Mouse (Mus musculus): ENCODE measurements at regions not wholly inside any gene's neighbourhood (a gene's known extent, or its start where the extent isn't known, plus 50 kb on each side); places are given as distances from the start of the nearest gene placed in this dataset.
A peak's percentile ranks its signal among the peaks of the same experiment; 100 is the strongest.

DNA sequence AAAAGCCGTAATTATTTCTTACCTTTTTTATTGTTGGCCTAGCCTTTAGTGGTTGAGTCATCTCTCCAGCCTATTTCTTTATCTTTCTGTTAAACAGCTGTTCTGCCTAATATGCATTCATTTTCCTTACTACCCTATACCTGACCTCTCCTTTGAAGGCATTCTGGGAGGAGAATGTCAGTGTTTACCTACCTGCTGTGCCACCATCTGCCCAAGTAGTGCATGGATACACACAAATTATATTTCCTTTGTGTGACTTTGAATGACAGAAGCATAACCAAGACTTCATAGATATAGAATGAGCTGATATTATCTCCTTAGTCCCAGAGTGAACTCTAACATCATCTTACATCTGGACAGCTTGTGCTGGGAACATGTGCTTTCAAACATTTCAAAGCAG lies 293.5 kb upstream of the Tom1l1 start:
- no peak for DNase-seq
- no peak for ATAC-seq
- Histone ChIP-seq H3K4me3 (ENCODE audit: low read depth, low read length) (no peak overlapping the region), H3K27me3 (ENCODE audit: insufficient read depth, low read length) (no peaks in the 10 kb centered on the region), H3K9me3 (ENCODE audit: low read length) (no peaks in the 10 kb centered on the region), H3K9ac (no peak overlapping the region), H3K27ac (ENCODE audit: low read depth, low read length) (no peak overlapping the region), H3K36me3 (ENCODE audit: insufficient read depth) (no peaks in the 10 kb centered on the region), H3K4me1 (ENCODE audit: insufficient read depth) (no peaks in the 10 kb centered on the region), H3K4me2 (ENCODE audit: low read depth) (no peak overlapping the region)
- TF ChIP-seq CTCF (IDR thresholded peaks at IDR 0.05; ENCODE audit: low read depth): no peak
- WGBS: 97% methylated on average over 1 of the region's 1 CpGs

DNA sequence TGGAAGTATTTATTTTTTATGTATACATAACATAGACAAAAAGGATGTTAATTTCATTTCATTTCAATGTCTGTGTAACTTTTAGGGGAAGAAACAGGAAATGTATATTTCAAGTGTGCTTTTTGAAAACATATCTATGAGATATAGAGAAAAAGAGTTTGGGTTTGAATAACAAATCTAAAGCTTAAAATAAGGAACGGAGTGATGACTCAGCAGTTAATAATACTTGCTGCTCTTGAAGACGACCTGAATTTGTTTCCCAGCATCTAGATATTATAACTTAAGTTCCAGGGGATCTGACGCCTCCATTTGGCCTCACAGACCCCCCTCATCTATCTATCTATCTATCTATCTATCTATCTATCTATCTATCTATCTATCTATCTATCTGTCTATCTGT lies 290.1 kb upstream of the Tom1l1 start:
- no peak for ATAC-seq
- TF ChIP-seq CTCF (IDR thresholded peaks at IDR 0.05; ENCODE audit: low read depth): no peak
- no peaks in the 10 kb centered on the region for H3K4me1 ChIP-seq (ENCODE audit: insufficient read depth)
- no peak overlapping the region for H3K9ac ChIP-seq
- H3K9me3 ChIP-seq (ENCODE audit: low read length): no peaks in the 10 kb centered on the region
- 77% methylated on average over 3 of the region's 3 CpGs for WGBS
- no peak overlapping the region for H3K4me2 ChIP-seq (ENCODE audit: low read depth)
- H3K4me3 ChIP-seq (ENCODE audit: low read depth, low read length): no peak overlapping the region
- no peaks in the 10 kb centered on the region for H3K36me3 ChIP-seq (ENCODE audit: insufficient read depth)
- H3K27me3 ChIP-seq (ENCODE audit: insufficient read depth, low read length): no peaks in the 10 kb centered on the region
- no peak overlapping the region for H3K27ac ChIP-seq (ENCODE audit: low read depth, low read length)
- DNase-seq: no peak

DNA sequence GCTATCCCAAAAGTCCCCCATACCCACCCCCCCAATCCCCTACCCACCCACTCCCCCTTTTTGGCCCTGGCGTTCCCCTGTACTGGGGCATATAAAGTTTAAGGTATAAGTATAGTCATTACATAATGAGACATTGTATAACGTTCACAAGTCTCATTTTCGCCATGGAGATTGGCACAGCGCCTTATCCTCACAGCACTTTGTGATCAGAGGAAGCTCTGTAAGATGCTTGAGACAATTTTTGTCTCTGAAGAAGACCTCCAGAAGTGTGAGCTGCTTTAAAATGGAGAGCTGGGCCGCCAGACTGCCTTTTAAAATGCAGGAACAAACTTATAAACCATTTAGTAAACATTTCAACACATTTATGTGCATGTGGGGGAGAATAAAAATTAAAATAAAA lies 252.9 kb upstream of the Tom1l1 start:
- Histone ChIP-seq H3K9ac (no peak overlapping the region), H3K36me3 (ENCODE audit: insufficient read depth) (no peaks in the 10 kb centered on the region), H3K4me3 (ENCODE audit: low read depth, low read length) (no peak overlapping the region), H3K27ac (ENCODE audit: low read depth, low read length) (no peak overlapping the region), H3K27me3 (ENCODE audit: insufficient read depth, low read length) (no peaks in the 10 kb centered on the region), H3K4me1 (ENCODE audit: insufficient read depth) (no peaks in the 10 kb centered on the region), H3K4me2 (ENCODE audit: low read depth) (no peak overlapping the region), H3K9me3 (ENCODE audit: low read length) (no peaks in the 10 kb centered on the region)
- TF ChIP-seq CTCF (IDR thresholded peaks at IDR 0.05; ENCODE audit: low read depth): no peak
- no peak for DNase-seq
- WGBS: 68% methylated on average over 5 of the region's 5 CpGs
- ATAC-seq: no peak

DNA sequence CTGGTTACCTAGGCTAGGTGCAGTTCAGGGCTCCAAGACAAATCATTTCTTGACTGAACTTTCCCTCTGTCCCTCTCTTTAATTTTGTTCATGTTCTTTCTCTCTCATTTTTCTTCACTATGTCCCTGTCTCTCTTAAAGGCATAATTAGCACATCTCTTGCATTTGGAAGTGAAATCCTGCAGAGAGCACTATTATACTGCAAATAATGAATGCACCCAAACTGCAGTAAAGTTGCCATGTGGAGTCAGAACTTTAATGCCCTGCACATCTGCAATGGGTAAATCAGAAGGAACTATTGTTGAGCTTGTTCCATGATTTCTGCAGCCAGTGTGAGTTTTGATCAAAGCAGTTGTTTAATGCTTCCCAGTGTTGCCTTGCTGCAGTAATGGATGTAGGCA lies 237.6 kb upstream of the Tom1l1 start:
- H3K36me3 ChIP-seq (ENCODE audit: insufficient read depth): no peaks in the 10 kb centered on the region
- H3K27me3 ChIP-seq (ENCODE audit: insufficient read depth, low read length): no peaks in the 10 kb centered on the region
- DNase-seq (peak; percentile 14), ATAC-seq (no peak)
- no peaks in the 10 kb centered on the region for H3K4me1 ChIP-seq (ENCODE audit: insufficient read depth)
- H3K9ac ChIP-seq: no peak overlapping the region
- no peaks in the 10 kb centered on the region for H3K9me3 ChIP-seq (ENCODE audit: low read length)
- no peak overlapping the region for H3K4me2 ChIP-seq (ENCODE audit: low read depth)
- TF ChIP-seq CTCF (IDR thresholded peaks at IDR 0.05; ENCODE audit: low read depth): peak; percentile 42
- no peak overlapping the region for H3K4me3 ChIP-seq (ENCODE audit: low read depth, low read length)
- H3K27ac ChIP-seq (ENCODE audit: low read depth, low read length): no peak overlapping the region

DNA sequence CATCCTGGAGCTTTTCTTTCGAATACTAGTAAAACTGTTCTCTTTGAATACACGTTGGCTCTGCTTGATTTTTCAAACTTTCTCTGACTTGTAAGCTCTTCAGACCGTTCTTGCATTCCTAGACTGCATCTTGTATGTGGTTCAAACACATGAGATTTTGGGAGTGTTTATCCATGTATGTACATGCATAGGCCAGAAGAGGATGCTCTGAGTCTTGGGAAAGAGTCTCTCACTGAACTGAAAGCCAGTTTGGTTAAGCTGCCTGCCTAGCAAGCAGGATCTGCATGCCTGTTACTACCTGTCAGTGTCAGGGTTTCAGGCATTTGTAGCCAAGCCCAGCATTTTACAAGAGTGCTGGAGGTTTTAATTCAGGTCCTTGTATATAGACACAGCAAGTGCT lies 229.6 kb upstream of the Tom1l1 start:
- H3K36me3 ChIP-seq (ENCODE audit: insufficient read depth): no peaks in the 10 kb centered on the region
- no peak overlapping the region for H3K27ac ChIP-seq (ENCODE audit: low read depth, low read length)
- DNase-seq (no peak), ATAC-seq (no peak)
- no peak overlapping the region for H3K4me2 ChIP-seq (ENCODE audit: low read depth)
- H3K9ac ChIP-seq: no peak overlapping the region
- H3K4me3 ChIP-seq (ENCODE audit: low read depth, low read length): no peak overlapping the region
- no peaks in the 10 kb centered on the region; the same call in 1 of the 2 replicates for H3K27me3 ChIP-seq (ENCODE audit: insufficient read depth, low read length)
- peak; percentile 50; the same call in 1 of the 2 replicates for TF ChIP-seq CTCF (IDR thresholded peaks at IDR 0.05; ENCODE audit: low read depth)
- 78% methylated on average over 3 of the region's 3 CpGs for WGBS
- no peaks in the 10 kb centered on the region for H3K4me1 ChIP-seq (ENCODE audit: insufficient read depth)
- H3K9me3 ChIP-seq (ENCODE audit: low read length): no peaks in the 10 kb centered on the region

DNA sequence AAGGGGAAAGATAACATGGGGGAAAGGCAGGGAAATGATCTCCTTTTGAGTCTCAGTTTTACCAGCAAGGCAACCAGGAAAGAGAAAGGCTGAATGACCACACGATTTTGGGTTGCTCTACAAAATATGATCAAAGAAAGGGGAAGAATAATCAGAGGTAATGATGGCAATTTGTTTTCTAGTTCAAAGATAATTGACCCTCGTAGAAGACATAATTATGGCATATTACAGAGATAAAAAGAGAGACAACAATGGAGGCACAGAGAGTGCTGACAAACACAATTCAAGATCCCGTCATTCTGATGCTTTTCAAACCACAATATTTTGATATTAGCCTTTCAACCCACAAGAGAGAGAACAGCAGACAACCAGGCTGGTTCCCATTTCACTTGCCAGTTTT lies 206.1 kb upstream of the Tom1l1 start:
- TF ChIP-seq CTCF (IDR thresholded peaks at IDR 0.05; ENCODE audit: low read depth): no peak
- WGBS: 21% methylated on average over 3 of the region's 3 CpGs
- H3K4me1 ChIP-seq (ENCODE audit: insufficient read depth): no peaks in the 10 kb centered on the region
- no peaks in the 10 kb centered on the region for H3K9me3 ChIP-seq (ENCODE audit: low read length)
- no peaks in the 10 kb centered on the region for H3K27me3 ChIP-seq (ENCODE audit: insufficient read depth, low read length)
- no peaks in the 10 kb centered on the region for H3K36me3 ChIP-seq (ENCODE audit: insufficient read depth)
- no peak overlapping the region for H3K4me2 ChIP-seq (ENCODE audit: low read depth)
- H3K27ac ChIP-seq (ENCODE audit: low read depth, low read length): no peak overlapping the region
- H3K9ac ChIP-seq: no peak overlapping the region
- peak; percentile 5 for DNase-seq
- ATAC-seq: peak; percentile 48; the same call in 1 of the 2 replicates
- H3K4me3 ChIP-seq (ENCODE audit: low read depth, low read length): no peak overlapping the region

DNA sequence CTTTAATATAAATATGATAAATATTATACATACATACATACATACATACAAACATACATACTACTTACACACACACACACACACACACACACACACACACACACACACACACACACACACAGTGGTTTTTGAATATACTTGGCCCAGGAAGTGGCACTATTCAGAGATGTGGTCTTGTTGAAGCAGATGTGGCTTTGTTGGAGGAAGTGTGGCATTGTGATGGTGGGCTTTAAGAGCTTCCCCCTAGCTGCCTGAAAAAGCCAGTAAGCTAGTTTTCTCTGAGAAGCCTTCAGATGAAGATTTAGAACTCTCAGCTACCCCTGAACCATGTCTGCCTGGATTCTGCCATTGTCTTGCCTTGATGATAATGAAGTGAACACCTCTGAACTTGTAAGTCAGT lies 185.0 kb upstream of the Tom1l1 start:
- no peak overlapping the region for H3K4me3 ChIP-seq (ENCODE audit: low read depth, low read length)
- no peak overlapping the region for H3K4me2 ChIP-seq (ENCODE audit: low read depth)
- no peaks in the 10 kb centered on the region for H3K9me3 ChIP-seq (ENCODE audit: low read length)
- no peaks in the 10 kb centered on the region for H3K36me3 ChIP-seq (ENCODE audit: insufficient read depth)
- no peak overlapping the region for H3K27ac ChIP-seq (ENCODE audit: low read depth, low read length)
- H3K4me1 ChIP-seq (ENCODE audit: insufficient read depth): no peaks in the 10 kb centered on the region
- no peak for TF ChIP-seq CTCF (IDR thresholded peaks at IDR 0.05; ENCODE audit: low read depth)
- H3K27me3 ChIP-seq (ENCODE audit: insufficient read depth, low read length): no peaks in the 10 kb centered on the region
- ATAC-seq: no peak
- DNase-seq: no peak
- H3K9ac ChIP-seq: no peak overlapping the region

DNA sequence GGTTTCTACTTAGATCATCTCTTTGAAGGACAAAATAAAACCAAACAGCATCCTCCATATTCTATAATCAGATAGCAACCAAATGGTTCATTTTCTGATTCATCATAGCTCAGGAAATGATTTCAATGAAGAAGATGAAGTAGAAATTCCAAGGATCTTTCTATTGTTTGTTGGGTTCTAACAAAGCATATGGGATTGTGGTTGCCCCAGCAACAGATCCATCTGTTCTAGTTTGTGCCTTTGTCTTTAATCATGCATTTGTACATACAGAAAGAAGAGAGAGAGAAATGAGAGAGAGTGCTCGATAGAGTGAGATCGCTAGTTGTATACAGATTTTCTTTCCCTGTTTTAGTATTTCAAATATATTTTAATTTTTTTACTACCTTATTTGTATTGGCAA lies 183.5 kb upstream of the Tom1l1 start:
- peak; percentile 26 for DNase-seq
- Histone ChIP-seq H3K4me3 (ENCODE audit: low read depth, low read length) (no peak overlapping the region), H3K4me2 (ENCODE audit: low read depth) (no peak overlapping the region), H3K9ac (no peak overlapping the region), H3K27me3 (ENCODE audit: insufficient read depth, low read length) (no peaks in the 10 kb centered on the region), H3K9me3 (ENCODE audit: low read length) (no peaks in the 10 kb centered on the region), H3K36me3 (ENCODE audit: insufficient read depth) (no peaks in the 10 kb centered on the region), H3K27ac (ENCODE audit: low read depth, low read length) (no peak overlapping the region), H3K4me1 (ENCODE audit: insufficient read depth) (no peaks in the 10 kb centered on the region)
- WGBS: 33% methylated on average over 2 of the region's 2 CpGs
- no peak for TF ChIP-seq CTCF (IDR thresholded peaks at IDR 0.05; ENCODE audit: low read depth)
- ATAC-seq: no peak; the same call in 1 of the 2 replicates

Data from forebrain, postnatal 0 days (tissue).